Mouse (Mus musculus) heart, postnatal 0 days (tissue): ENCODE measurements around the gene Phactr3. TPM values are rescaled to one million over a fixed set of nuclear protein-coding genes. Genes with fewer than 3 reads are reported as not detected.

Experiments used
- ATAC-seq: fragments of 200-750 bp; cut with Nextera tagmentation; 2 replicates; pipeline ENCODE4 v1.8.0; 2017; ENCODE audit warnings: low read depth, moderate number of reproducible peaks, moderate library complexity; ENCODE audit not compliant: insufficient read depth
- DNase-seq: peaks from one replicate; pipeline ENCODE4 v3.0.0-alpha.2; 2016; ENCODE audit warnings: low spot score
- H3K27ac ChIP-seq: fragments of 300-500 bp; sonication (generic); 2 replicates; pipeline ENCODE4 v1.5.1; 2014; ENCODE audit warnings: low read depth, mild to moderate bottlenecking
- H3K27me3 ChIP-seq: fragments of 300-500 bp; sonication (generic); 2 replicates; pipeline ENCODE4 v1.6.1; 2014; ENCODE audit warnings: low read length, mixed read lengths; ENCODE audit not compliant: control insufficient read depth, insufficient read depth
- H3K36me3 ChIP-seq: fragments of 300-500 bp; sonication (generic); replicated peaks from 2 replicates; pipeline ENCODE4 v1.6.1; 2014; ENCODE audit warnings: low read length, mixed read lengths; ENCODE audit not compliant: control insufficient read depth, insufficient read depth
- H3K4me1 ChIP-seq: fragments of 300-500 bp; sonication (generic); 2 replicates; pipeline ENCODE4 v1.6.1; 2014; ENCODE audit warnings: antibody characterized with exemption; ENCODE audit not compliant: control insufficient read depth, insufficient read depth
- H3K4me2 ChIP-seq: fragments of 300-500 bp; sonication (generic); 2 replicates; pipeline ENCODE4 v1.6.1; 2014; ENCODE audit warnings: low read depth, mild to moderate bottlenecking, low read length, moderate library complexity
- H3K4me3 ChIP-seq: fragments of 300-500 bp; sonication (generic); 2 replicates; pipeline ENCODE4 v1.5.1; 2014; ENCODE audit warnings: low read depth, low read length
- H3K9ac ChIP-seq: fragments of 300-500 bp; sonication (generic); replicated peaks from 2 replicates; pipeline ENCODE4 v1.6.1; 2014; ENCODE audit warnings: low read depth, low read length, mixed read lengths
- H3K9me3 ChIP-seq: fragments of 300-500 bp; sonication (generic); replicated peaks from 2 replicates; pipeline ENCODE4 v1.6.1; 2016; ENCODE audit warnings: low read length; ENCODE audit not compliant: control insufficient read depth
- CTCF ChIP-seq: IDR thresholded peaks from 2 replicates; pipeline ENCODE4 v1.5.1; 2016; ENCODE audit warnings: antibody characterized with exemption, control low read depth, low read depth
- EP300 ChIP-seq: IDR thresholded peaks from 2 replicates; pipeline ENCODE4 v1.6.1; 2016; ENCODE audit warnings: antibody characterized with exemption, low read depth
- WGBS: fragments of 180-500 bp; shearing (Covaris S2); extraction: QIAGEN DNeasy Blood & Tissue Kit; methylation state at CpG from one replicate; pipeline ENCODE4 v1.1.7; 2014; 5-methylcytosine and 5-hydroxymethylcytosine counted together
- polyA plus RNA-seq: library from polyadenylated mRNA; unstranded; fragments of >200 nt; fragmentation: Nextera tagmentation; extraction: Ambion mirVana; gene quantifications from 2 replicates; pipeline ENCODE4 v1.2.1, GENCODE M21; 2015
- total RNA-seq: library from RNA; depleted of rRNA; stranded (reverse); fragments of >200 nt; gene quantifications from 2 replicates; pipeline ENCODE4 v1.2.3, GENCODE M21; 2014; ENCODE audit warnings: low replicate concordance

The Phactr3 gene
- total and polyA plus RNA-seq, 2 experiments from 2014 or later = 3.6 to 4.0 TPM

- WGBS = 67% methylated on average over 8 of the region's 8 CpGs
- 0 out of 2 replicates have a peak, but pooled peaks cover 6% of the 10 kb centered on the region for H3K27me3 ChIP-seq
Measured at GRCm38 (mm10) chr2:178155176-178155916, 36.6 kb downstream of the Phactr3 start.

GRCm38 (mm10) chr2:178155917-178156282 lies 37.1 kb downstream of the Phactr3 start:
- Histone ChIP-seq H3K36me3 (no peaks in the 10 kb centered on the region), H3K27ac (no peak overlapping the region), H3K27me3 (0 out of 2 replicates have a peak, but pooled peaks cover 6% of the 10 kb centered on the region), H3K4me3 (no peak overlapping the region), H3K4me2 (no peak overlapping the region), H3K4me1 (peaks cover 4% of the 10 kb centered on the region; the same call in 1 of the 2 replicates), H3K9ac (no peak overlapping the region), H3K9me3 (no peaks in the 10 kb centered on the region)
- 21% methylated on average over 1 of the region's 1 CpGs for WGBS
- TF ChIP-seq CTCF (no peak), EP300 (no peak)
- ATAC-seq (peak; percentile 95), DNase-seq (peak; percentile 76)

More at GRCm38 (mm10) chr2:178155176-178155916, 36.6 kb downstream of the Phactr3 start:
- no peak for DNase-seq
- Histone ChIP-seq H3K4me2 (no peak overlapping the region), H3K9ac (no peak overlapping the region), H3K36me3 (no peaks in the 10 kb centered on the region), H3K9me3 (no peaks in the 10 kb centered on the region), H3K4me3 (no peak overlapping the region), H3K27ac (no peak overlapping the region), H3K4me1 (peaks cover 4% of the 10 kb centered on the region; the same call in 1 of the 2 replicates)
- TF ChIP-seq CTCF (no peak), EP300 (no peak)
- peak; percentile 7; the same call in 1 of the 2 replicates for ATAC-seq

- WGBS = 83% methylated on average over 12 of the region's 12 CpGs
- 0 out of 2 replicates have a peak, but pooled peaks cover 6% of the 10 kb centered on the region for H3K27me3 ChIP-seq
- TF ChIP-seq CTCF (no peak), EP300 (no peak)
- no peaks in the 10 kb centered on the region for H3K36me3 ChIP-seq
- H3K4me3 ChIP-seq = no peak overlapping the region
- H3K4me2 ChIP-seq = no peak overlapping the region
- H3K9ac ChIP-seq = no peak overlapping the region
- ATAC-seq (no peak), DNase-seq (no peak)
- H3K27ac ChIP-seq = no peak overlapping the region
- H3K4me1 ChIP-seq = peaks cover 4% of the 10 kb centered on the region; the same call in 1 of the 2 replicates
- H3K9me3 ChIP-seq = no peaks in the 10 kb centered on the region
Measured at GRCm38 (mm10) chr2:178158936-178159335, 40.2 kb downstream of the Phactr3 start.

- ATAC-seq (no peak), DNase-seq (no peak)
- Histone ChIP-seq H3K4me2 (no peak overlapping the region), H3K4me3 (no peak overlapping the region), H3K9ac (no peak overlapping the region), H3K27ac (no peak overlapping the region), H3K4me1 (no peaks in the 10 kb centered on the region), H3K36me3 (no peaks in the 10 kb centered on the region), H3K9me3 (no peaks in the 10 kb centered on the region), H3K27me3 (no peaks in the 10 kb centered on the region)
- no peak for TF ChIP-seq CTCF
- TF ChIP-seq EP300 = no peak
- WGBS = 90% methylated on average over 1 of the region's 1 CpGs
Measured at GRCm38 (mm10) chr2:178163981-178164380, 45.2 kb downstream of the Phactr3 start.

GRCm38 (mm10) chr2:178165943-178166342 lies 47.2 kb downstream of the Phactr3 start:
- Histone ChIP-seq H3K9me3 (no peaks in the 10 kb centered on the region), H3K27ac (no peak overlapping the region), H3K27me3 (no peaks in the 10 kb centered on the region), H3K4me1 (no peaks in the 10 kb centered on the region), H3K36me3 (no peaks in the 10 kb centered on the region), H3K4me3 (no peak overlapping the region), H3K9ac (no peak overlapping the region), H3K4me2 (no peak overlapping the region)
- 76% methylated on average over 10 of the region's 10 CpGs for WGBS
- no peak for ATAC-seq
- no peak for DNase-seq
- TF ChIP-seq CTCF (no peak), EP300 (no peak)

GRCm38 (mm10) chr2:178169983-178170382 lies 51.2 kb downstream of the Phactr3 start:
- no peaks in the 10 kb centered on the region for H3K9me3 ChIP-seq
- TF ChIP-seq EP300 (no peak), CTCF (no peak)
- 72% methylated on average over 8 of the region's 8 CpGs for WGBS
- no peak overlapping the region for H3K4me3 ChIP-seq
- no peaks in the 10 kb centered on the region for H3K27me3 ChIP-seq
- H3K27ac ChIP-seq = no peak overlapping the region
- no peak overlapping the region for H3K4me2 ChIP-seq
- no peak overlapping the region for H3K9ac ChIP-seq
- no peak for DNase-seq
- no peaks in the 10 kb centered on the region for H3K36me3 ChIP-seq
- H3K4me1 ChIP-seq = no peaks in the 10 kb centered on the region
- no peak for ATAC-seq
